Mouse (Mus musculus) brain, adult 2 months (tissue): ENCODE data around the gene Chrm4.

Experiments used
- DNase-seq: peaks from one replicate; pipeline ENCODE4 v3.0.0; 2011; ENCODE audit warnings: low read depth, low spot score

Chrm4 gene

DNA sequence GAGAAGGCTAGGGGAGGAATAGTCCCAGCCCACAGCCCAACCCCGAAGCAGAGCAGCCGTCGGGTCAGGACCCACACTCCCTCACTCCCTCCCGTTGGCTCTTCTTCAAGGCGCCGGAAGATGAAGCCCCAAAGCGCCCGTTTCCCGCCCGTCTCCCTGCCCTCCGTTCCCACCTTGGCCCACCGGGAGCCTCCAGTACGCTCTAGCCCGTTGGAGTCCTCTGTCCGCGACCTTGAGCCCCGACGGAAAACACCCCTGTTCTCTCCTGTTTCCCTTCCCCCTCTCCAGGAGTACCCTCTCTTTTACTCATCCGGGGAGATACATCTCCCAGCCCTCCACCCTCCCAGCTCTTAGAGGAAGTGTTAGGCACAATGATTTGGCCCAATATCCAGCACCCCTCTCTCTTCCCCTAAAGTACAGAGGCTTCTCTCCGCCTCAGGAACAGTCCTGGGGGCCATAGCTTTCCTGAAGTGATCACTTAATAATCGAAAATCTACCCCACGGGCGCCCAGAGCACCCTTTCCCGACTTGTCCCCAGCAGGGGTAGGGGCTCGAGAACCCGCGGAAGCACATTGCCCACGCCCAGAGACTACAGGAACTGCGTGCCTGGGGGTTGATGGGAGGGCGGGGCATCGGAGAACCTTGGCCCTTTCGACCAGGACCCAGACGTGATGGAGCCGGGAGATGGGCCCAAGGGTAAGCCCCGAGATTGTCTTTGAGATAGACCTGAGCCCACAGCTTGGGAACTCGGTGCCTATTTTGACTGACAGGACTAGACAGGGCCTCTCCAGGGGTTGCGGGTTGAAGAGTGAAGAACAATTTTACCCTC is 4.2 kb upstream of the Chrm4 start:
- DNase-seq, result no peak

DNA sequence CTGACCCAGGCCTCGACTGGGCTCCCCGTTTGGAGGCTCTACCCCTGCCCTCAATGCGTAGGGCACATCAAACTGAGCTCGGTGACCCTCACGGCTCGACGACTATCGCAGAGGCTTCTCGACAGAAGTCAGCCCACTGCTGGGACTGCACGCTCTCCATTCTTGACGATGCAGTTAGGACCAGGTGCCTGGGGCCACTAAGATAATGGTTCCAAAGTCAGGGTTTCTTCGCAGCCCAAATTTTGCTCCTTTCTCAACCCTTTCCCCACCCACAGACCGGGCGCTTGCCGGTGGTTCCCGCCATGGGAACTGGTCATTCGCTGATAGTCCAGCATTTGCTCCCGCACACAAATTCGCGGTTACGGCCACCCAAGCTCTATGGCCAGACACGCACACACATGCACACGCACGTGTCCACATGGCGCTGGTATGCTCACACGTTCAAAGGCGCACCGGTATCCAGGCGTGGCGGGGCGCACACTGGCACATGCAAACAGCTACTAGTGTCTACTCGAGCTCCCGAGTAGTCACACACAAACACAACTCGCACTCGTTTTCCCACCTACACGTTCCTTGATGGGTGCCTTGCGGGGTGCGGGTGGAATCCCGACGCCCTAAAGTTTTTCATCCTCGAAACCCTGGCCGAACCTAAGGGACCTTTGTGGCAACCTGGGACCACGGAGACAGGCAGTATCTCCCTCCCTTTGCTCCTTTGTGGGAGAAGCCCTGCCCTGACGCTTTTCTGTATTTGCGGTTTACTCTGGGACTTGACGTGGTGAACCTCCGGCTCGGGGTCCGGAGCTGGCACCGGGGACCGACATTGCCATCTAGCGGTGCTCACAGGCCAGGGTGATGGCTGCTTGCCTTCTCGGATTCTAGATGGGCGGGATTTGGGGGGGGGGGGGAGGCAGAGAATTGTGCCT is 3.4 kb upstream of the Chrm4 start:
- DNase-seq, result peak; percentile 89

DNA sequence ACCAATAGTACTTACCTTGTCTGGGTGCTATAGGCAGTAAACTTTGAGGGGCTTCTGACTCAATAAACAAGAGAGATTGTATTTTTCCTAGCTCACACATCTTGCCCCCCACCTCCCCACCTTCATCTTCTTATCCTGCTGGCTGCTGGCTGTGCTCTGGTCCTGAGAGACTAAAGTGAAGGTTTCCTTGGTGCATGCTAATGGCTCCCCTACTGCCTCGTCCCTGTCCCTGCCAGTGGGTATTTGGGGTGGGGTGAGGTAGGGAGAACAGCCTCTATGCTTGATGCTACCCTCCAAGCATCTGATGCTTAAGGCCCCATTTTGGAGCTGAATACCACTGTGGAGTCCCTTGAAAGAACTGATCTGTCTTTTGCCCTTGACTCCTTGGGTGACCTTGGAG is 2.3 kb upstream of the Chrm4 start:
- no peak for DNase-seq

DNA sequence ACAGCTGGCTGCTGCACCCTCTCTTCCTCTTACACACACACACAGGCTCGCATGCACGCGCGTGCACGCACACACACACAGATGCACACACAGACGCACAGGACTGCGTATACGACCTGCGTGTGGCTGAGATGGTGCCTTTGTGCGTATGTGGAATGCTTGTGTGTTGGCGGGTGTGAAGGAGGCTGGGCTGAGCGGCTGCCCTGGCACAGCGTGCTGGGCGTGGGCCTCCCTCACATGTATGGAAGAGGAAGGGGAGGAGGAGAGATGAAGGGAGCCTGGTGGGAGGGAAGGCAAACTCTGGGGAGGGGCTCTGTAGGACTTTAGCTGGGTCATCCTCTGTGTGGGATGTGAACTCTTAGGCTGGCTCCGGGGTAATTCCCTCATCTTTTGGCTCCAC is 1.6 kb upstream of the Chrm4 start:
- peak; percentile 82 for DNase-seq

DNA sequence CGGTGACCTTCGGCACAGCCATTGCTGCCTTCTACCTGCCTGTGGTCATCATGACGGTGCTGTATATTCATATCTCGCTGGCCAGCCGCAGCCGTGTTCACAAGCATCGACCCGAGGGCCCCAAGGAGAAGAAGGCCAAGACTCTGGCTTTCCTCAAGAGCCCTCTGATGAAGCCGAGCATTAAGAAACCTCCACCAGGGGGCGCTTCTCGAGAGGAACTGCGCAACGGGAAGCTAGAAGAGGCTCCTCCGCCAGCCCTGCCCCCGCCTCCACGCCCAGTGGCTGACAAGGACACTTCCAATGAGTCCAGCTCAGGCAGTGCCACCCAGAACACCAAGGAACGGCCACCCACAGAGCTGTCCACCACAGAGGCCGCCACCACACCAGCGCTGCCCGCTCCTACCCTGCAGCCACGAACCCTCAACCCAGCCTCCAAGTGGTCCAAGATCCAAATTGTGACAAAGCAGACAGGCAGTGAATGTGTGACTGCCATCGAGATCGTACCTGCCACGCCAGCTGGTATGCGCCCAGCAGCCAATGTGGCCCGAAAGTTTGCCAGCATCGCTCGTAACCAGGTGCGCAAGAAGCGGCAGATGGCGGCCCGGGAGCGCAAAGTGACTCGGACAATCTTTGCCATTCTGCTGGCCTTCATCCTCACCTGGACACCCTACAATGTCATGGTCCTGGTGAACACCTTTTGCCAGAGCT is 931 bp downstream of the Chrm4 start:
- peak; percentile 90 for DNase-seq

DNA sequence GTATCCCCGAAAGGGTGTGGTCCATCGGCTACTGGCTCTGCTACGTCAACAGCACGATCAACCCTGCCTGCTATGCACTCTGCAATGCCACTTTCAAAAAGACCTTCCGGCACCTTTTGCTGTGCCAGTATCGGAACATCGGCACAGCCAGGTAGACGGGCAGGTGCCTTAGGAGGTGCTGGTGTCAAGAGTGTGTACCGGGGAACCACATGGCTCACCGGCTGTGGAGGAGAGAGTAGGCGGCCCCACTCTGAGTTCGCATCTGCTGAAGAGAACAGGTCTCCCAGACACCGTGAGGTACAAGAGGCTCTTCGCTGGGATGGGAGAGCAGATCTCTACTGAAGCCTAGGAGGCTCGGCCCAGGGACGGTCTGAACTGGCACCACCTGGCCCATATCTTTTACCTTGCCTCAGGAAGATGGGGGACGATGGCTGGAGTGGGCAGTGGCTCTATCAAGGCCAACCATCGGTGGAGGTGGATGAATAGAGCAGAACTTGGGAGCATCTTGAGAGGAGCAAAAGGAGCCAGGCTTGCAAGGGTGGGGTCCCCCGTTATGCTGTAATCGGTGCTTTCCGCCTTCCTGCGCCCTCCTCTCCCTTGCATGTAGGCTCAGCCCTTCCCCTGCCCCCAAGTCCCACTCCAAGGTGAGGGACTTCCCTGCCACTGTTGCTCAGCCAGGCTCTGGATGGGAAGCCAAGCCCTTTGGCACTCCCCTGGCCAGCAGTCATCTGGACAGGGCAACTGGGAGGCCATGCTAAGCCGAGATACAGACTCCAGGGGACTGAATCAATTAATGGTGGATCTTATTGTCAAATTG is 1.7 kb downstream of the Chrm4 start:
- peak; percentile 75 for DNase-seq

DNA sequence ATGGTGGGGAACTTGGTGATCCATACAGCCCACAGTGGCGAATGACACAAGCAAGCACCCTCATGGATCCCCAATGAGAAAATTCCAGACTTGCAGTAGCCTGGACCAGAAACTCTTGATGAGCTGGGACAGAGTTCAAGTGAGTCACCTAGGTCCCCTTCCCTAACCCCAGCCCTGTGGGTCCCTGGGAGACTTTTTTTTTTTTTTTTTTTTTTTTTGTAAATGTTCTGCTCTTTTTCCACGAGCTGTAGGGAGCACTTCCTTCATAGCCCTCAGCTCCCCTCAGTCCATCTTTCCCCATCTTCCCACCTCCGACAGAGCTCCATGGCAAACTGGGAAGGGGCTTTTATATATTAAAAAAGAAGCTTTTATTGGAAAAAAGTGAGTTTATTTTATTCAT is 2.4 kb downstream of the Chrm4 start:
- no peak for DNase-seq

DNA sequence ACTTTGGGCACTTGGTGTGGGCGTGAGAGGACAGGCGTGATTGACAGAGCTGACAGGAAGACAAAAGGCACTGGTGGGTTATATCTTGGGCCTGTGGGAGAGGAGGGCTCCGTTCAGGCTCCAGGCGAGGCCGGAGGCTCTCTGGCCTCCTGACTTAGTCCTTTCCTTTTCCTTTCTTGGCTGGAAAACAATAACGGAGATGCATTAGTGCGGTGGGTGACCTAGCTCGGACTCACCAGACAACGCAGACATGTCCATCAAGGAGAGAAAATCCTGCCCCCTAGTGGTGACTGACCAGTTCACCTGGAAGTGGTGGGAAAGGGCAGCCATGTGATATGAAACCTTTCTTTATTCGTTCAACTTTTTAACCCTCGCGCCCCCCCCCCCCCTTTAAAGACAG is 2.9 kb downstream of the Chrm4 start:
- DNase-seq, result peak; percentile 88

DNA sequence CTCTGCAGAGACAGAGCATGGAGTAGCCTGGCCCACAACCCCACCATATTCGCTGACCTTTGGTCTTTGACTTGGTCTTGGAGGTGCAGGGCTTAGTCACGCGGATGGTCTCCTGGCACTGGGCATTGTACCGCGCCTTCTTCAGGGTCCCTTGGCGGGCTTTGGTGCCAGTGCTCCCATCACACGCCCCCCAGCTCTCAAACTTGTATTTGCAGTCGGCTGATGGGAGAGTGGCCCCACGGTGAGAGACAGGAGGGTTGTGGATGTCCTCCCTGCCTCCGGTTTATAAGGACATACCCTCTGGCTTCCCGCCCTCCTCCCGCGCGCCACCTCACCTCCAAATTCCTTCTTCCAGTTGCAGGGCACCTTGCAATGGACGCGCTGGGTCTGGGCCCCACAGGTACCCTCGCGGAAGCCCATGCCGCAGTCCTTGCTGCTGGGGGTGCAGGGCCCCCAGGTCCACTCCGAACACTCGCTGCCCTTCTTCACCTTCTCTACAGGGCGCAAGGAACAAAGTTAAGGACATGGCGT is 3.8 kb downstream of the Chrm4 start:
- DNase-seq, result no peak

DNA sequence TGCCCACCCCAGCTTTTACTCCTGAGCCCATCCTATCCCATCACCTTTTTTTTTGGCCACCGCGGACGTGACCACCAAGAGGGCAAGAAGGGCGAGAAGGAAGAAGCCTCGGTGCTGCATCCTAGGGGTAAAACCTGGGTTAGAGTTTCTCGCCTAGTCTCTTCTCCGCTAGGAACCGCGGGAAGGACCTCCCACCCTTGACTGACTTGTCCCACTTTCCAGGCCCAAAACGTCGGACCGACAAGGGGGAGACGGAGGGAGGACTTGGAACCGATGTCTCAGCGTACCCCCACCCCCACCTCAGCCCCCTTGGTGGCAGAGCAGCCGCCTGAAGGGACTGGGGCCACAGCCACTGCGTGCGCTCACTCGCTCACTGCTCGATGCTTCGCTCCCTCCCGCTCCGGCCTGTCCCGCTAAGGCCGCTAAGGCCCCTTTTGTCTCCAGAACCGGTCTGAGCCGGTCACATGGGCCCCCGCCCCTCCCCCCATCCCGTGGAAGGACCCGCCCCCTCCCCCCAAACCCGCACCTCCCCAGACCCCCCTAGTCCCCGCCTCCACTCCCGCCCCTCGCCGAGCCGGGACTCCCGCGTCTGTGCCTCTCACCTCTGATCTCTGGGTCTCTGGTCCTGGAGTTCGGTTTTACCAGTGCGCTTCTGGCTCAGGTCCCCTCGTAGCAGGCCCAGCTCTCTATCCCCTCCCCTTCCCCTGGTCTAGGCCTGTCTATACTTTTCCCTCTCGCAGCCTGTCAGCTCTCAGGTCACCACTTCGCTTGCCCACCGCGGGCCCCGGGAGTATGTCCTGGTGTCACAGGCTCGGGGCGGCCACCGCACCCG is 4.5 kb downstream of the Chrm4 start:
- no peak for DNase-seq

DNA sequence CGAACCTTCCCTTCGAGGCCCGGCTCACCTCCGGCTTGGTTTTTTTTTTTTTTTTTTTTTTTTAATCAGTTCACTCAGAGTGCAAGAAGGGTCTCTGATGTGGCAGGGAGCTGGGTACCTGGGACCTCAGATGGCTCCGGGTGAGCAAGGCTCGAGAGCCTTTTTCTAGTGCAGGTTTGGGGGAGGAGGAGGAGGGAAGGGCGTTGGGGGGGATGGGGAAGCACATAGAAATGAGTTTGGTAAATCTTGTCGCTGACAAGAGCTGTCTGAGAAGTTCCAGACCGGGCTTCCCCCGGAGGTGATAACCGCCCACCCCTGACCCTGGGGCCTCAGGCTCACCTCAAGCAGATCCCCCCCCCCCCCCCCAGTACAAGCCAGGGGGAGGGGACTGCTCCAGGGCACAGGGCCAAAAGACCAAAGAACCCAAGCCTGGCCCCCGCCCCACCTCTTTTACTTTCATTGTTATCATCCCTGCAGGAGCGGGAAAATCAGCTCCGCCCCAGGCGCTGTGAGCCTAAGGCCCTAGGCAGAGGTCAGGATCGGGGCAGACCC is 5.2 kb downstream of the Chrm4 start, which contains the start of gene Mdk:
Gene Mdk, minus strand, starts transcription at position 138 of the 552 bp plus-strand sequence.
- DNase-seq, result no peak

DNA sequence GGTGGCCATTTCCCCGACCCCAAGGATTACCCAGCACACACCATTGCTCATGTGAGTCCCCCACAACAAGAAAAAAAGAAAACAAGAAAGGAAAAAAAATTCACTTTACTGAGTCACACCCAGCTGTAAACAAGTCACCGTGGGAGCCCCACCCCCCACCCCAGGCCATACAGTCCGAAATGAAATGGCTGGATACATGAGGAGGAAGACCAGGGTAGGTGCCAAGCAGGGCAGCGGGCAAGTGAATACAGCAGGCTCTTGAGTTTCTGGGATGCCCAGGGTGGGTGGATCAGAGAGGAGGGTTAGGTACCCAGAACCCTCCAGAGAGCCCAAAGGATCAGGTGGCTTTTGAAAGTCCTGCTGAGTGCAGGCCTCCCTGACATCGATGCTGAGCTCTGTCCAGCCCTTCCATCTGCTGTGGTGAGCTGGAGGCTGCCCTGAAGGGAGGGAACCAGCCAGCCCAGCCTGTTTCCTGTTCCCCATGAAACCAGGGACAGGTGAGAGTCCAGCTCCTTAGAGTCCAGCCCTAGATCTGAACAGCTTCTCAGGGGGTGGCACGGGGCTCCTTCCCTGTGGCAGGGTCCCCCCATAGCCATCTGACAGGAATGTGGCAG is 5.8 kb downstream of the Chrm4 start:
- peak; percentile 83 for DNase-seq

DNA sequence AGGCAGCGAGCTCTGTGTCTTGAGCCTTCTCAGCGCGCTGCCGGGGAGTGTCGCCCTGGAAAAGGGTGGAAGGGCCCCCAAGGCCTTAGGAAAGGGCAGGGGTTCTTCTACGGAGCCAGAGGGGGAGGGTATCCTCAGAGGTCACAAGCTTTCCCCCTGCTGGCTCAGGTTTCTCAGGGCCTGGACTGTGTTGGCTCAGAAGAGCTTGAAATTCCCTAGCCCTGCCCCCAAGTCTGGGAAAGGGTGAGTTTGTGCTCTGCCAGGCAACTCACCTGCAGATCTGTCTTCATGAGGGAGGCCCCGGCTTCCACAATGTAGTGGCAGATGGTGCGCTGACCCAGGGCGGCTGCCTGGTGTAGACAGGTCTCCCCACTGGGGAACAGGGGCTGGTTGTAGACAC is 6.4 kb downstream of the Chrm4 start:
- DNase-seq, result peak; percentile 91

DNA sequence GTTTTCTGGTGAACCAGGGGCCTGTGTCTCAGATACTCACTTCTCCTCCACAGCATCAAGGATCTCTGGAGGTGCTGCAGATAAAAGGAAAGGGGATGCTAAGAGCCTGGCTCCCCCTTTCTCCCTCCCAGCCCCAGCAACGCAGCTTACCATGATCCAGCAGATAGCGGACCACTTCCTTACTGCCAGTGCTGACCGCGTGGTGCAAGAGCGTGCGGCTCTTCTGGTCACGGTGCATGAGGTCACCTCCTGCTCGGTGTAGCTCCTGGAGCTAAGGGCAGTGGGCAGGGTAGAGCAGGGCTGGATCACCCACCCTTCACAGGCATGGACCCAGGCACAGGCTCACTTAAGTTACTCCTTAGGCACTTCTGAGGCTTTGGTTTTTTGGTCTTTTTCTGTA is 7.0 kb downstream of the Chrm4 start:
- DNase-seq, result no peak

DNA sequence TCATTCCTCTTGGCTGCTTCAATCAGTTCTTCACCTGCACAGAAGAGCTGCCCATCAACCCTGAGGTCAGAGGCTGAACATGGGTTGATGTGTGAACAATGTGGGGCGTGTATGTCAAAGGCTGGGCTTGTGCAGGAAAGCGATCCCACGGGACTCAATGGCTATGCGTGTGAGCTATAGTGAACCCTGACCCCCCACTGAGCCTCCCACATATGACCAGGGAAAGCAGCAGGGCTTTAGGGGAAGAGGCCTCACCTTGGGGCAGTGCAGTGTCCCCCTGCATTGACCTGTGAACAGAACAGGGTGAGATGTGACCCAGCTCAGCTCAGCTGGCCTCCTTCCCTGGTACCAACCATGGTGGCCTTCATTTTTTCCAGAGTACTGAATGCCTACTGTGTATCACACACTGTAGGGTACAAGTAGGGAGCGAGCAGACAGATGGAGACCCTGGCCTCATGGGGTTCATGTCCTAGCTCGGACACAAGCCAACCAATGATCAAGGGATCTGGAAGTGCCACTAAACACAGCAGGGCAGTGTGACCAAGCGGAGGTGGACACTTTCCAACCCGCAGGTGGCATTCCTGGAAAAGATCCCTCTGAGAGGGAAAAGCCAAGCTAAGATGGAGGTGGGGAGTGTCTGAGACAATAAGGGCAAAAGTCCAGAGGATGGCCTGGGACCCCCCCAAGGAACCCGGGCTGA is 7.9 kb downstream of the Chrm4 start:
- DNase-seq, result peak; percentile 4

DNA sequence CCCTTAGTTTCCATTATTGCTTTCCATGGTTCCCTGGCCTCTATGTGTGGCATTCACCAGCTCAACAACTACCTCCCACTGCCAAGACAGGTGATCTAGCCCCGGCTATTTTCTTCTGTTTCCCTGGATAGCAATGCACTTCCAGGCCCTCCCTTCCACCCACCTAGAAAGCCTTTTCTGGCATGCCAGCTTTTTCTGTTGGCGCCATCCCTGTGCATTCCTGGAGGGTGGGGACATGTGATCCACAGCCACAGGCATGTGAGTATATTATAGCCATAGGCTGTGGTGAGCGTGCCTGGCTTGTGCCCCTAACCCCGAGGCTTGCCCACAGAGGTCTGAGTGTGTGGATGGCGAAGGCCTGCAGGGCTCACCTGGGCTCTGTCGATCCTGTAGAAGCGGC is 9.1 kb downstream of the Chrm4 start:
- DNase-seq, result peak; percentile 87

DNA sequence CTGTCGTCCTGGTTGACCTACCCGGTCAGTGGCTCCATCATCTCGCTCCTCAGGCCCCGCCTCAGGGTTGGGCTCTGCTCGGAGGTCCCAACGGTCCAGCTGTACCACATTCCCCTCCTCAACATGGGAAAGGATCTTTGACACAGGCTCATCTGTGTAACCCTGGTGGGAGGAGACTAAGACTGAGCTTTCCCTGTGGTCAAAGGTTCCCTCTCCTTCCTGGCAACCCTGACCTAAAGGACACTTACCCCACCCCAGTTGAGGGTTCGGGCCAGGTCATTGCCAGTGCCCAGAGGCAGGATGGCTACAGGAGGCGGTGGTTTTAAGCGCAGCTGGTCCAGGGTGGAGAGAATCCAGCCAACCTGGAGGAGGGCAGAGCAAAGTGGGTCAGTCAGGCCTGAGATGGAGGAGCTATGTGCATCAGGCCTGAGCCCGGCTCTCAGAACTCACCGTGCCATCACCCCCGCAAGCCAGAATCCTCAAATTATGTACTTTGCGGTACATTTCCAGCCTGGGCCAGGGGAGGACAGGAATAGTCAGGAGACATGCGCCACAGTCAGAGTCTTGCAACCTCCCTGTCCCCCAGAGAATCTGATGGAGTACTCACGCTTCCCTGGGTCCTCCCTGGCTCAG is 12.4 kb downstream of the Chrm4 start:
- DNase-seq, result peak; percentile 77

DNA sequence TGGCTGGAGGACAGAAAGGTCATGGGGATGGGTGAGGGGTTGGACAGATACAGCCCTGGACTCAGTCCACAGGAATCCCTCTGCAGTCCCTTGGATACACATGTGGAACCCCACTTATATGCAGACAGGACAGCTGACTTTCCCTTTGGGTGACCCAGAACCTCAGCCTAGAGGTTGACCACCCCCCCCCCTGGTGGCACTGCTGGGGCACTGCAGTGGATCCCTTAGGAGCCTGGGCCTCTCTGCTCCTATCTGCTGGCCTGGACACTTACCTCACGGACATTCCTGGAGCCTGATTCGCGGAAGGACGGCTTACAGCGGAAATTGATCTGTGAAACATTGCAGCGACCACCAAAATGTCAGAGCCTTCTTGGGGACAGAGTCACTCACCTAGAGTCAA is 15.3 kb downstream of the Chrm4 start:
- no peak for DNase-seq
